Mouse (Mus musculus): ENCODE measurements around the gene Hdhd5.
A peak's percentile ranks its signal among the peaks of the same experiment; 100 is the strongest.

Gene Hdhd5

GRCm38 (mm10) chr6:120531020-120531965 is at the start of gene Hdhd5:
Gene Hdhd5 (minus strand): TSS chr6:120531319.
- peak; percentile 96 for DNase-seq (ENCODE audit: low read depth, low spot score)

GRCm38 (mm10) chr6:120580713-120581015 is 49.5 kb upstream of the Hdhd5 start:
- no peak for DNase-seq (ENCODE audit: low read depth, low spot score)

GRCm38 (mm10) chr6:120579831-120580712 is 49.0 kb upstream of the Hdhd5 start:
- DNase-seq (ENCODE audit: low read depth, low spot score) = peak; percentile 89

GRCm38 (mm10) chr6:120579110-120579830 is 48.2 kb upstream of the Hdhd5 start:
- peak; percentile 49 for DNase-seq (ENCODE audit: low read depth, low spot score)

GRCm38 (mm10) chr6:120578471-120578870 is 47.4 kb upstream of the Hdhd5 start:
- no peak for DNase-seq (ENCODE audit: low read depth, low spot score)

- DNase-seq (ENCODE audit: low read depth, low spot score) = no peak
Measured at GRCm38 (mm10) chr6:120572372-120572771, 41.3 kb upstream of the Hdhd5 start.

- no peak for DNase-seq (ENCODE audit: low read depth, low spot score)
Measured at GRCm38 (mm10) chr6:120568257-120568656, 37.1 kb upstream of the Hdhd5 start.

GRCm38 (mm10) chr6:120566911-120567909 is 36.1 kb upstream of the Hdhd5 start:
- no peak for DNase-seq (ENCODE audit: low read depth, low spot score)

GRCm38 (mm10) chr6:120556641-120557040 is 25.5 kb upstream of the Hdhd5 start:
- DNase-seq (ENCODE audit: low read depth, low spot score) = no peak

GRCm38 (mm10) chr6:120555983-120556567 is 25.0 kb upstream of the Hdhd5 start:
- peak; percentile 75 for DNase-seq (ENCODE audit: low read depth, low spot score)

GRCm38 (mm10) chr6:120555152-120555551 is 24.0 kb upstream of the Hdhd5 start:
- no peak for DNase-seq (ENCODE audit: low read depth, low spot score)

- no peak for DNase-seq (ENCODE audit: low read depth, low spot score)
Measured at GRCm38 (mm10) chr6:120550173-120550572, 19.1 kb upstream of the Hdhd5 start.

GRCm38 (mm10) chr6:120548581-120548980 is 17.5 kb upstream of the Hdhd5 start:
- DNase-seq (ENCODE audit: low read depth, low spot score) = peak; percentile 72

- no peak for DNase-seq (ENCODE audit: low read depth, low spot score)
Measured at GRCm38 (mm10) chr6:120546973-120547372, 15.9 kb upstream of the Hdhd5 start.

GRCm38 (mm10) chr6:120546292-120546691 is 15.2 kb upstream of the Hdhd5 start:
- no peak for DNase-seq (ENCODE audit: low read depth, low spot score)

- peak; percentile 83 for DNase-seq (ENCODE audit: low read depth, low spot score)
Measured at GRCm38 (mm10) chr6:120542061-120542460, 10.9 kb upstream of the Hdhd5 start.

- DNase-seq (ENCODE audit: low read depth, low spot score) = no peak
Measured at GRCm38 (mm10) chr6:120541386-120541785, 10.3 kb upstream of the Hdhd5 start.

- DNase-seq (ENCODE audit: low read depth, low spot score) = peak; percentile 68
Measured at GRCm38 (mm10) chr6:120539781-120540231, 8.7 kb upstream of the Hdhd5 start.

GRCm38 (mm10) chr6:120539132-120539759 is 8.1 kb upstream of the Hdhd5 start:
- peak; percentile 88 for DNase-seq (ENCODE audit: low read depth, low spot score)
